Mouse (Mus musculus) thymus, adult 2 months (tissue): Measurements from ENCODE around the gene Adpgk.

Experiments
- CTCF ChIP-seq: fragments of 200-500 bp; IDR thresholded peaks from 2 replicates; pipeline ENCODE4 v1.5.1; 2012; ENCODE audit warnings: mild to moderate bottlenecking, control low read depth, low read length, moderate library complexity, borderline replicate concordance; ENCODE audit not compliant: control insufficient read depth, poor library complexity, insufficient read depth; ENCODE audit errors: extremely low read depth
- POLR2A ChIP-seq: fragments of 200-500 bp; IDR thresholded peaks from 2 replicates; pipeline ENCODE4 v1.6.1; 2012; ENCODE audit warnings: mild to moderate bottlenecking, low read length, control low read depth, moderate library complexity; ENCODE audit not compliant: control insufficient read depth, poor library complexity, insufficient read depth; ENCODE audit errors: extremely low read depth

DNA sequence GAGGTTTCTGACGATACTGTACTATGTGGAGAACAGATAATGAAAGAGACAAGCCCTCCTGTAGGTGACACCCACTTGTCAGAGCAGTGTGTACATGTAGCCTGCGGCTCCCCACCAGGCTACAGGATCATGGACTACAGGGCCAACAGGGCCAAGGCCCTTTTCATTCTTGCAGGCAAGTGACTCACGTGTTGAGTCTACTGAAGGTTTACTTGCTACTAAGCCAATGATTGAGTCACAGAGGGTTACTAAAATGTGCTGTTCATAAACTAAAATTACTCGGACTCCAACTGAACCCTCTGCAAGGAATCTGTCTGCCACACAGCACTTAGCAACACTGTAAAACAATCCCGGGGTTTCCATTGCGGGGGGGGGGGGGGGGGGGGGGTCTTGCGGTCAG is 46.2 kb upstream of the Adpgk start:
- TF ChIP-seq POLR2A (no peak), CTCF (no peak)
